Mouse (Mus musculus): ENCODE data around the gene Arl6ip4.

Gene Arl6ip4

GRCm38 (mm10) chr5:124091951-124092406 lies 23.9 kb upstream of the Arl6ip4 start:
- in situ Hi-C loops (cut with MboI; ENCODE audit: low pct_unique_long_range_greater_than_20kb in 1 of 2, low sequenced_read_pairs in 2 of 2, unreplicated experiment in 1 of 2): loop anchor here in 1 of 2 experiments (5.0 kb wide), 1 partner anchor 90 kb away; no protein-coding TSS in a partner anchor

GRCm38 (mm10) chr5:124093120-124093794 lies 22.6 kb upstream of the Arl6ip4 start:
- in situ Hi-C loops (cut with MboI; ENCODE audit: low pct_unique_long_range_greater_than_20kb in 1 of 2, low sequenced_read_pairs in 2 of 2, unreplicated experiment in 1 of 2): loop anchor here in 1 of 2 experiments (5.0 kb wide), 1 partner anchor 91 kb away; no protein-coding TSS in a partner anchor

GRCm38 (mm10) chr5:124093852-124094604 lies 21.9 kb upstream of the Arl6ip4 start:
- in situ Hi-C loops (cut with MboI; ENCODE audit: low pct_unique_long_range_greater_than_20kb in 1 of 2, low sequenced_read_pairs in 2 of 2, unreplicated experiment in 1 of 2): loop anchor here in 1 of 2 experiments (5.0 kb wide), 1 partner anchor 92 kb away; no protein-coding TSS in a partner anchor

GRCm38 (mm10) chr5:124095077-124095581 lies 20.8 kb upstream of the Arl6ip4 start:
- in situ Hi-C loops (cut with MboI; ENCODE audit: low pct_unique_long_range_greater_than_20kb in 1 of 2, low sequenced_read_pairs in 2 of 2, unreplicated experiment in 1 of 2): no loop called here

- in situ Hi-C loops (cut with MboI; ENCODE audit: low pct_unique_long_range_greater_than_20kb in 1 of 2, low sequenced_read_pairs in 2 of 2, unreplicated experiment in 1 of 2): no loop called here
These were observed 20.2 kb upstream of the Arl6ip4 start, which contains the start of gene Abcb9 for GRCm38 (mm10) chr5:124095596-124096232. Gene Abcb9 (minus strand): TSS chr5:124095798.

- in situ Hi-C loops (cut with MboI; ENCODE audit: low pct_unique_long_range_greater_than_20kb in 1 of 2, low sequenced_read_pairs in 2 of 2, unreplicated experiment in 1 of 2): no loop called here
These were observed 17.0 kb upstream of the Arl6ip4 start for GRCm38 (mm10) chr5:124098923-124099322.

GRCm38 (mm10) chr5:124100128-124101044 lies 15.5 kb upstream of the Arl6ip4 start:
- in situ Hi-C loops (cut with MboI; ENCODE audit: low pct_unique_long_range_greater_than_20kb in 1 of 2, low sequenced_read_pairs in 2 of 2, unreplicated experiment in 1 of 2): no loop called here

GRCm38 (mm10) chr5:124102326-124102725 lies 13.6 kb upstream of the Arl6ip4 start:
- in situ Hi-C loops (cut with MboI; ENCODE audit: low pct_unique_long_range_greater_than_20kb in 1 of 2, low sequenced_read_pairs in 2 of 2, unreplicated experiment in 1 of 2): no loop called here

- in situ Hi-C loops (cut with MboI; ENCODE audit: low pct_unique_long_range_greater_than_20kb in 1 of 2, low sequenced_read_pairs in 2 of 2, unreplicated experiment in 1 of 2): no loop called here
These were observed 12.9 kb upstream of the Arl6ip4 start for GRCm38 (mm10) chr5:124103020-124103419.

GRCm38 (mm10) chr5:124103552-124103951 lies 12.3 kb upstream of the Arl6ip4 start:
- in situ Hi-C loops (cut with MboI; ENCODE audit: low pct_unique_long_range_greater_than_20kb in 1 of 2, low sequenced_read_pairs in 2 of 2, unreplicated experiment in 1 of 2): no loop called here

GRCm38 (mm10) chr5:124111077-124111741 lies 4.7 kb upstream of the Arl6ip4 start:
- in situ Hi-C loops (cut with MboI; ENCODE audit: low pct_unique_long_range_greater_than_20kb in 1 of 2, low sequenced_read_pairs in 2 of 2, unreplicated experiment in 1 of 2): loop anchor here in 1 of 2 experiments (10.0 kb wide), 1 partner anchor 164 kb away; no protein-coding TSS in a partner anchor

- in situ Hi-C loops (cut with MboI; ENCODE audit: low pct_unique_long_range_greater_than_20kb in 1 of 2, low sequenced_read_pairs in 2 of 2, unreplicated experiment in 1 of 2): loop anchor here in 1 of 2 experiments (10.0 kb wide), 1 partner anchor 163 kb away; no protein-coding TSS in a partner anchor
These were observed 4.0 kb upstream of the Arl6ip4 start, which contains the start of gene Ogfod2 for GRCm38 (mm10) chr5:124111742-124112497. Gene Ogfod2 (plus strand): TSS chr5:124112297.

GRCm38 (mm10) chr5:124112531-124112930 lies 3.4 kb upstream of the Arl6ip4 start:
- in situ Hi-C loops (cut with MboI; ENCODE audit: low pct_unique_long_range_greater_than_20kb in 1 of 2, low sequenced_read_pairs in 2 of 2, unreplicated experiment in 1 of 2): loop anchor here in 1 of 2 experiments (10.0 kb wide), 1 partner anchor 162 kb away; no protein-coding TSS in a partner anchor

GRCm38 (mm10) chr5:124113030-124113429 lies 2.9 kb upstream of the Arl6ip4 start:
- in situ Hi-C loops (cut with MboI; ENCODE audit: low pct_unique_long_range_greater_than_20kb in 1 of 2, low sequenced_read_pairs in 2 of 2, unreplicated experiment in 1 of 2): loop anchor here in 1 of 2 experiments (10.0 kb wide), 1 partner anchor 162 kb away; no protein-coding TSS in a partner anchor

GRCm38 (mm10) chr5:124114276-124115025 lies 1.4 kb upstream of the Arl6ip4 start:
- in situ Hi-C loops (cut with MboI; ENCODE audit: low pct_unique_long_range_greater_than_20kb in 1 of 2, low sequenced_read_pairs in 2 of 2, unreplicated experiment in 1 of 2): loop anchor here in 1 of 2 experiments (10.0 kb wide), 1 partner anchor 160 kb away; no protein-coding TSS in a partner anchor
